Mouse (Mus musculus) spleen, embryonic (tissue): ENCODE results near the gene Dtnb.

Experiments used
- CTCF ChIA-PET: fragments of 350-600 bp; sonication (Branson Sonifier 250); formaldehyde crosslinking; loops from one replicate; lab custom pipeline; 2022; lab: Charles Lee

The Dtnb gene

GRCm38 (mm10) chr12:3724822-3725370, 152.7 kb downstream of the Dtnb start:
- CTCF ChIA-PET, result no interaction called here

- CTCF ChIA-PET, result no interaction called here
Observed at GRCm38 (mm10) chr12:3729521-3730075, 157.4 kb downstream of the Dtnb start.

- CTCF ChIA-PET, result no interaction called here
Observed at GRCm38 (mm10) chr12:3732623-3733265, 160.6 kb downstream of the Dtnb start.

- CTCF ChIA-PET, result no interaction called here
Observed at GRCm38 (mm10) chr12:3733328-3733727, 161.1 kb downstream of the Dtnb start.

GRCm38 (mm10) chr12:3737009-3737408, 164.8 kb downstream of the Dtnb start:
- CTCF ChIA-PET, result no interaction called here

GRCm38 (mm10) chr12:3738741-3739529, 166.8 kb downstream of the Dtnb start:
- CTCF ChIA-PET, result no interaction called here

GRCm38 (mm10) chr12:3739749-3740704, 167.8 kb downstream of the Dtnb start:
- CTCF ChIA-PET, result interaction anchor here (0.5 kb wide), 1 partner anchor 90 kb away, joined by 7 read pairs; no protein-coding TSS in a partner anchor

- CTCF ChIA-PET, result interaction anchor here (0.5 kb wide), 1 partner anchor 89 kb away, joined by 7 read pairs; no protein-coding TSS in a partner anchor
Observed at GRCm38 (mm10) chr12:3740705-3741081, 168.5 kb downstream of the Dtnb start.

- CTCF ChIA-PET, result no interaction called here
Observed at GRCm38 (mm10) chr12:3745432-3746105, 173.4 kb downstream of the Dtnb start.

- CTCF ChIA-PET, result interaction anchor here (0.5 kb wide), 1 partner anchor 527 kb away, joined by 4 read pairs; no protein-coding TSS in a partner anchor
Observed at GRCm38 (mm10) chr12:3746369-3746768, 174.2 kb downstream of the Dtnb start.

GRCm38 (mm10) chr12:3747583-3747982, 175.4 kb downstream of the Dtnb start:
- CTCF ChIA-PET, result no interaction called here

GRCm38 (mm10) chr12:3755522-3755921, 183.3 kb downstream of the Dtnb start:
- CTCF ChIA-PET, result no interaction called here

- CTCF ChIA-PET, result no interaction called here
Observed at GRCm38 (mm10) chr12:3756216-3756615, 184.0 kb downstream of the Dtnb start.

- CTCF ChIA-PET, result no interaction called here
Observed at GRCm38 (mm10) chr12:3758127-3758526, 185.9 kb downstream of the Dtnb start.

- CTCF ChIA-PET, result interaction anchor here (0.7 kb wide), 1 partner anchor 567 kb away, joined by 9 read pairs; no protein-coding TSS in a partner anchor
Observed at GRCm38 (mm10) chr12:3759419-3759818, 187.2 kb downstream of the Dtnb start.

GRCm38 (mm10) chr12:3760876-3761590, 188.9 kb downstream of the Dtnb start:
- CTCF ChIA-PET, result no interaction called here

- CTCF ChIA-PET, result no interaction called here
Observed at GRCm38 (mm10) chr12:3761591-3762295, 189.6 kb downstream of the Dtnb start.

GRCm38 (mm10) chr12:3764191-3764804, 192.1 kb downstream of the Dtnb start:
- CTCF ChIA-PET, result interaction anchor here (0.5 to 0.6 kb wide), 2 partner anchors 15 to 21 kb away, joined by 3 to 16 read pairs; no protein-coding TSS in a partner anchor

GRCm38 (mm10) chr12:3767360-3767759, 195.2 kb downstream of the Dtnb start:
- CTCF ChIA-PET, result no interaction called here
